Mouse (Mus musculus): ENCODE data around the gene Ltbr.
"Not testable (repeated sequence)": the region's sequence is repeated elsewhere in the genome, so short reads cannot be mapped to it uniquely, and the experiment has no call there.

The Ltbr gene

GRCm38 (mm10) chr6:125271455-125272227 is 42.0 kb downstream of the Ltbr start:
- peak; percentile 65 to 88 for DNase-seq (ENCODE audit: low spot score in 2 of 2)

- DNase-seq (ENCODE audit: low spot score in 2 of 2): no peak
These were observed 44.9 kb downstream of the Ltbr start for GRCm38 (mm10) chr6:125268799-125269198.

DNA sequence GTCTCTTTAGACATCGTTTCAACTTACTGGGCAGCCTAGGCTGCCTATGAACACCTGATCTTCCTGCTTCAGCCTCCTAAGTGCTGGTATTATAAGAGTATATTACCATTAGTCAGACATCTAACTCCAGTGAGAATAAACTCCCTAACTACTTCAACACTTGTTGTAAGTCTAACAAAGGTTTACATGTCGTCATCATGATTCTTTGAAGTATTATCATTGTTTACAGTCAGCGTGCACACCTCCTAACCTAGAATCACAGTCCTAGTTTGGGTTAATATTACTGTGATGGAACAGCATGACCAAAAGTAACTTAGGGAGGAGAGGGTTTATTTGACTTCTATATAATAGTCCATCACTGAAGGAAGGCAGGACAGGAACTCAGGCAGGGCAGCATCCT is 46.2 kb downstream of the Ltbr start:
- no peak for DNase-seq (ENCODE audit: low spot score in 2 of 2)

GRCm38 (mm10) chr6:125266600-125266999 is 47.1 kb downstream of the Ltbr start:
- DNase-seq (ENCODE audit: low spot score in 2 of 2): not testable (repeated sequence)

DNA sequence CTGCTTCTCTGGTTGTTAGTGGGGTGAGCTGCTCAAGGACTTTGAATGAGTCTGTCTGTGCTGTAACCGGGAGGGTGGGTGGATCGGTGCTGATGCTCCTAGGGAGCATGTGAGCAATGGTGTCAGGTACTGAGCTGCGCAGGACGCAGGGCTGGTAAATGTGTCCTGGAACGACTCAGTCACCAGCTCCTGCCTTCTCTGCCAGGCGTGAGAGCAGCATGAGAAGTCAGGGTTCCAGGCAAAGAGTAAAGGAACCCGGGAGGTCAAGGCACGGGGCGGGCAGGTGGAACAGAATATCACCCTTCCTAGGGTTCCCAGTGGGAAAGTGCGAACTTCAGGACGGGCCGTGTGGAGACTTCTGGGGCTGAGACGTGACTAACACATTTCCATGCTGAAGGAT is 47.6 kb downstream of the Ltbr start:
- DNase-seq (ENCODE audit: low spot score in 2 of 2): no peak

DNA sequence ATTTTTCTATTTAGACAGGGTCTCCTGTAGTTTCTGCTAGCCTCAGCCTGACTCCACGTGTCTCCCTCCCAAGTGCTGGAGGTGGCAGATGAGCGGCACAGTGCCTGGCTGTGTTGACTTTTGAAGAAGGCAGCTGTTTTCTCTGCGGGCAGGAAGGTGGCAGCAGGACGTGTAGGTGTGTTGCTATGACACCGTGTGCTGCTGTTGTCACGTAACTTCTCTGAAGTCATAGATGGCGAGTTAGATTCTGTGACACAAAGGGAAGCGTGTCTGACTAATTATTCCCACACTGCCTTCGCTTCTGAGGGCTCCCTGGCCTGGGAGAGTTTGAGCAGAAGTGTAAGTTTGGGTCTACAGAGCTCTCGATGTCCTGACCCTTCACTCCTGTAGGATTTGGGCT is 48.4 kb downstream of the Ltbr start:
- DNase-seq (ENCODE audit: low spot score in 2 of 2): peak in 1 of 2 experiments; percentile 35

DNA sequence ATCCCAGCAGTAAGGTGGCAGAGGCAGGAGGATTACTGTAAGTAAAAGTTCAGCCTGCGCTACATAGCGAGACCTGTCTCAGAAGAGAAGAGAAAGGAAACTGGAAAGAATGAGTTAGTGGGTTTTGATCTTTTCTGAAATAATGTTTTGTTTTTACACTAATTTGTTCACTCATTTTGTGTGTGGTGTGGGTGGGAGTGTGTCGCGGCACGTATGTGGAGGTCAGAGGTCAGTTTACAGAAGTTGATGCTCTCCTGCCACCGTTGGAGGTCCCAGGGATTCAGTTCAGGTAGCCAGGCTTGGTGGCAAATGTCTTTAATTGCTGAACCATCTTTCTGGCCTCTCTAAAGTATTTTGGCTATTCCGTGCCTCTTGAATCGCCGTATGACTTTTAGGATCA is 49.5 kb downstream of the Ltbr start:
- no peak for DNase-seq (ENCODE audit: low spot score in 2 of 2)

GRCm38 (mm10) chr6:125260006-125260555 is 53.6 kb downstream of the Ltbr start:
- DNase-seq (ENCODE audit: low spot score in 2 of 2): no peak
